Mouse (Mus musculus) liver, postnatal 0 days (tissue): Measurements from ENCODE around the gene Jakmip3.

Source experiments
- CTCF ChIP-seq: sonication (generic); IDR thresholded peaks from 2 replicates; pipeline ENCODE4 v1.5.1; 2016; ENCODE audit warnings: antibody characterized with exemption, low read depth
- EP300 ChIP-seq: IDR thresholded peaks from 2 replicates; pipeline ENCODE4 v1.6.1; 2016; ENCODE audit warnings: antibody characterized with exemption, low read depth, mild to moderate bottlenecking

DNA sequence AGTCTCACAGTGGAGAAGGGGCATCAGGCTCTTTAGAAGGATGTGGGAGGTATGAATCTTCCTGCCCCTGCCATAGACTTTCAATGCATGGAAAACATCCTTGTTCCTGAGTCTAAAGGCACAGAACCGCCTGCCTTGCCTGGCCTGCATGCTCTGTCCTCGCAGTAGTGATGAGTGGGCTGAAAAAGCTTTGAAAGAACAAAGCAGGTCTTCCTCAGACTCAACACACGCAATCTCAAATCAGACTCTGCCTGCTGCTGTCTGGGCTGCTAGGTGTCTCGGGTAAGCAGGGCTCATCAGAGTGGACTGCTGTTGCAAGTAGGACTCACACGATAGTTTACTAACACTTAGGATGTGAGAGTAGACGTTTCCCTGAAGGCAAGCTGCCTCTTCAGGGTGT lies 16.6 kb downstream of the Jakmip3 start:
- TF ChIP-seq EP300 (no peak), CTCF (no peak)
